Mouse (Mus musculus) bone marrow macrophage, adult 2 months (primary cell): ENCODE data around the gene Cped1.

Source experiments
- CTCF ChIP-seq: IDR thresholded peaks from 2 replicates; pipeline ENCODE4 v1.5.1; 2012; ENCODE audit warnings: low read depth, mild to moderate bottlenecking, low read length, moderate library complexity
- POLR2A ChIP-seq: IDR thresholded peaks from 2 replicates; pipeline ENCODE4 v1.6.1; 2012; ENCODE audit warnings: mild to moderate bottlenecking, low read depth, low read length, borderline replicate concordance

- TF ChIP-seq POLR2A (no peak), CTCF (no peak)
Measured at GRCm38 (mm10) chr6:22290790-22291189, 305.1 kb downstream of the Cped1 start.
